Mouse (Mus musculus): ENCODE data around the gene Gm9195. TPM values are rescaled to one million over a fixed set of nuclear protein-coding genes. Genes with fewer than 3 reads are reported as not detected.

The Gm9195 gene
- polyA plus RNA-seq, 1 experiment from 2014 or later, result not detected

DNA sequence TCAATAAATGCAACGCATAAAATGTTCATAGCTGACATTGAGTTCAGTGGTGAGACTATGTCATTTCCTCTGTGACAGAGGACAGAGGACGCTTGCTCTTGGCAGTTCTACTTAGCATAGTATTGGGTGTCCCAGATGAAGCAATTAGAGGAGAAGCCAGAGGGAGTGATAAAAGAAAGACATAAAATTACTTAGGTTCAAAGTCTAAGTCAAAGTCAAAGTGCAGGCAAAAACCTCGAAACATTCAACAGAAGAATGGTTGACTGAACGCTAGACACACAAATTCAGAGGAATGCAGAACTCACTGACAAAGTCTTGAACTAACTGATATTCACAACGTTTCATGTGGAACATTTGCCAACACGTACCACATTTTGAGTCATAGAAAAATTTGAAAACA, 27.1 kb upstream of the Gm9195 start:
- ATAC-seq, result no peak
- Histone ChIP-seq H3K4me2 (replicated peaks; ENCODE audit: low read depth) (no peak overlapping the region), H3K9me3 (ENCODE audit: control insufficient read depth) (no peaks in the 10 kb centered on the region), H3K4me1 (replicated peaks; ENCODE audit: control insufficient read depth, insufficient read depth, low read length) (no peaks in the 10 kb centered on the region), H3K27ac (ENCODE audit: low read depth, low read length) (no peak overlapping the region), H3K9ac (ENCODE audit: low read depth, low read length) (no peak overlapping the region), H3K4me3 (ENCODE audit: low read depth, low read length) (no peak overlapping the region), H3K27me3 (replicated peaks; ENCODE audit: control insufficient read depth, insufficient read depth, low read length) (no peaks in the 10 kb centered on the region), H3K36me3 (ENCODE audit: control insufficient read depth, insufficient read depth) (no peaks in the 10 kb centered on the region)
- 54% methylated on average over 6 of the region's 6 CpGs for WGBS
- no peak for TF ChIP-seq CTCF (IDR thresholded peaks at IDR 0.05; ENCODE audit: low read depth)

DNA sequence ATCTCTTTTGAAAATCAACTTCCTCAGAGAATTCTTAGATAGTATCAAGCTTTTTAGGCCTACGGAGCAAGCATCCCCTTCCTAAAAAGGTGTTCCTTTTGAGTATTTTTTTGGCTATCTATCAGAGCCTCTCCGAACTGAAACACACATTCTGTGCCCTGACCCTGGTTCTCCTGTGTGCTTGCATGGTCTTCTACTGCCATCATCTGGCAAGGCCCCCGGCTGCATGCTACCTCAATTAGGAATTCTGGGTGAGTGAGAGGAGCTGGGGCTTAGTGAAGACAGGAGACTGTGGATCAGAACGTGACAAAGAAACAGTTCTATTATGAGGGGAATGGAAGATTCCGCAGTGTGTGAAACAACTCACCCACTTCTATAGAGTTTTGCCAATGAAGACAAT, 24.7 kb upstream of the Gm9195 start:
- Histone ChIP-seq H3K4me2 (replicated peaks; ENCODE audit: low read depth) (no peak overlapping the region), H3K9me3 (ENCODE audit: control insufficient read depth) (no peaks in the 10 kb centered on the region), H3K4me3 (ENCODE audit: low read depth, low read length) (no peak overlapping the region), H3K36me3 (ENCODE audit: control insufficient read depth, insufficient read depth) (no peaks in the 10 kb centered on the region), H3K9ac (ENCODE audit: low read depth, low read length) (no peak overlapping the region), H3K27ac (ENCODE audit: low read depth, low read length) (no peak overlapping the region), H3K4me1 (replicated peaks; ENCODE audit: control insufficient read depth, insufficient read depth, low read length) (no peaks in the 10 kb centered on the region), H3K27me3 (replicated peaks; ENCODE audit: control insufficient read depth, insufficient read depth, low read length) (no peaks in the 10 kb centered on the region)
- peak; percentile 86 for TF ChIP-seq CTCF (IDR thresholded peaks at IDR 0.05; ENCODE audit: low read depth)
- 17% methylated on average over 5 of the region's 5 CpGs for WGBS
- ATAC-seq, result no peak

DNA sequence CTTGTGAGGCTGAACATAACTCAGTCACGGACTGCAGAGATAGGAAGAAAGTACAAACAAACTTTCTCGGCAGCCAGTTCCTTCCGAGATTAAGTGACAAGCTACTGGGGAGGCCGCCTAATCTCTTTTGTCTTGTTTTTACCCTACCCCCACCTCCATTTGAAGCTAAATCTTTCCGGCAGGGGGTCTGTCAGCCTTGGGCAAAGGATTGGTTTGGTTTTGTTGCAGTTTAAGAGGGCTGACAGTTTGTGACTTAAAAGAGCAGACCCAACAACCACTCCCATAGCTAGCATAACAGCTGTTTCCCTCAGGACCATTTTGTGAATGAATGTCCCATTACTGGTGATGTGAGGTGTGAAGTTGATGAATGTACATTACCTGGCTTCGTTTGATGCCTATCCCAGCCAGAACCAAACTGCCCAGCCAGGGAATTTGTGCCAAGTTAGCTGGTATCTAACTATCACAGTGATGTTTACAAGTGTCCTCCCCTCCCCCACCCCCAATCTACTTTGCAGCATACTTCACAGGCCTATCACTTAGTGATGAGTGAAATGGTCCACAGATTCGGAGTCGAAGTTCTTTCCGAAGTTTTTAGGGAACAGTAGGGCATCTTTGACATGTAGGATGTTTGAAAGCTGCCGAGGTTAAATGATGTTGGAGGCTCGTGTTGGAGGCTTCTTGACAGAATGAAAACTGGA, 15.2 kb upstream of the Gm9195 start:
- WGBS, result 24% methylated on average over 11 of the region's 11 CpGs
- Histone ChIP-seq H3K27me3 (replicated peaks; ENCODE audit: control insufficient read depth, insufficient read depth, low read length) (no peaks in the 10 kb centered on the region), H3K27ac (ENCODE audit: low read depth, low read length) (no peak overlapping the region), H3K9me3 (ENCODE audit: control insufficient read depth) (no peaks in the 10 kb centered on the region), H3K36me3 (ENCODE audit: control insufficient read depth, insufficient read depth) (no peaks in the 10 kb centered on the region), H3K9ac (ENCODE audit: low read depth, low read length) (no peak overlapping the region), H3K4me2 (replicated peaks; ENCODE audit: low read depth) (peak overlapping the region; percentile 56), H3K4me3 (ENCODE audit: low read depth, low read length) (peak overlapping the region; percentile 23), H3K4me1 (replicated peaks; ENCODE audit: control insufficient read depth, insufficient read depth, low read length) (no peaks in the 10 kb centered on the region)
- no peak for TF ChIP-seq CTCF (IDR thresholded peaks at IDR 0.05; ENCODE audit: low read depth)
- no peak for ATAC-seq

DNA sequence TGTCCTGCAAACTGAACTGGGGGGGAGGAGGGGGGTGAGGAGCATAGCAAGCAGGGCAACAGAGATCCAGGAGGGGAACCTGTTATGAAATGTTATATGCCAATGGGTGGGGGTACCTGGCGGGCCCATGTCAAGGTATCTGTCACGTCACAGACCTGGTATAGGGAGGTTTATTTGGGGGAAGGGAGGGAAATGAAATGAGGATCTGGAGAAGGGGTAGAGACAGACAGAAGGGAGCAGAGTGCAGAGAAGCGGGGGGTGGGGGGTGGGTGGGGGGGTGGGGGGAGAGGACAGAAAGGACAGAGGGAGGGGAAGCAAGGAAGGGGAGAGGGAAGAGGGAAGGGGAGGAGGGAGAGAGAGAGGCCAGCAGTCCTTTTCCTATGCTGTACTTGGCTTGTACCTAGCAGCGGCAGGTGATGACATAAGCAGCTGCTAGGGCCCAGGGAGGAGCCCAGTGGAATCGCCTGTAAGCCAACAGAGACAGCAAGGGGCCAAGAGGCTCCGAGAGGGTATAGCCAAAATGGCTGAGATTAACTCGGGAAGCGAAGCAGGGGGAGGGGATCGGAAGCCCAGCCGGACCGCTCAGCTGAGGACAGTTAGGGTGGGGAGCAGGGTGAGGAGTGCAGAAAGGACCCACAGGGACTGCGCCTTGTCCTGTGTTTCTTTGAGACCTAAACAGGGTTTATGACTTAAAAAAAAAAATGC, 14.5 kb upstream of the Gm9195 start:
- Histone ChIP-seq H3K9me3 (ENCODE audit: control insufficient read depth) (no peaks in the 10 kb centered on the region), H3K4me3 (ENCODE audit: low read depth, low read length) (peak overlapping the region; percentile 23), H3K4me2 (replicated peaks; ENCODE audit: low read depth) (peak overlapping the region; percentile 56), H3K27me3 (replicated peaks; ENCODE audit: control insufficient read depth, insufficient read depth, low read length) (no peaks in the 10 kb centered on the region), H3K9ac (ENCODE audit: low read depth, low read length) (no peak overlapping the region), H3K4me1 (replicated peaks; ENCODE audit: control insufficient read depth, insufficient read depth, low read length) (no peaks in the 10 kb centered on the region), H3K36me3 (ENCODE audit: control insufficient read depth, insufficient read depth) (no peaks in the 10 kb centered on the region), H3K27ac (ENCODE audit: low read depth, low read length) (no peak overlapping the region)
- TF ChIP-seq CTCF (IDR thresholded peaks at IDR 0.05; ENCODE audit: low read depth), result no peak
- WGBS, result 9% methylated on average over 12 of the region's 12 CpGs
- peak; percentile 28; the same call in 1 of the 2 replicates for ATAC-seq

DNA sequence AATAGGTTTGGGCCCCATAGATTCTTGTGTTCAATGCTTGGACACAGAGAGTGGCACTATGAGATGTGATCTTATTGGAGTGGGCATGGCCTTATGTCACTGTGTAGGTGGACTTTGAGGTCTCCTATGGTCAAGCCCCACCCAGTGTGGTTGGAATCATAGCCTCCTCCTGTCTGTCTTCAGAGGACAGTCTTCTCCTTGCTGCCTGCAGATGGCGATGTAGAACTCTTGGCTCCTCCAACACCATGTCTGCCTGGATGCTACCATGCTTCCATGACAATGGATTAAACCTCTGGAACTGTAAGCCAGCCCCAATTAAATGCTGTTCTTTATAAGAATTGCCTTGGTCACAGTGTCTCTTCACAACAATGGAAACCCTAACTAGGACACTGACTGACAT, 13.3 kb upstream of the Gm9195 start:
- H3K4me3 ChIP-seq (ENCODE audit: low read depth, low read length), result no peak overlapping the region
- WGBS, result 96% methylated on average over 1 of the region's 1 CpGs
- no peaks in the 10 kb centered on the region for H3K9me3 ChIP-seq (ENCODE audit: control insufficient read depth)
- no peaks in the 10 kb centered on the region for H3K4me1 ChIP-seq (replicated peaks; ENCODE audit: control insufficient read depth, insufficient read depth, low read length)
- no peak for ATAC-seq
- peak; percentile 57 for TF ChIP-seq CTCF (IDR thresholded peaks at IDR 0.05; ENCODE audit: low read depth)
- no peaks in the 10 kb centered on the region for H3K36me3 ChIP-seq (ENCODE audit: control insufficient read depth, insufficient read depth)
- no peak overlapping the region for H3K9ac ChIP-seq (ENCODE audit: low read depth, low read length)
- H3K27me3 ChIP-seq (replicated peaks; ENCODE audit: control insufficient read depth, insufficient read depth, low read length), result no peaks in the 10 kb centered on the region
- no peak overlapping the region for H3K4me2 ChIP-seq (replicated peaks; ENCODE audit: low read depth)
- no peak overlapping the region for H3K27ac ChIP-seq (ENCODE audit: low read depth, low read length)

DNA sequence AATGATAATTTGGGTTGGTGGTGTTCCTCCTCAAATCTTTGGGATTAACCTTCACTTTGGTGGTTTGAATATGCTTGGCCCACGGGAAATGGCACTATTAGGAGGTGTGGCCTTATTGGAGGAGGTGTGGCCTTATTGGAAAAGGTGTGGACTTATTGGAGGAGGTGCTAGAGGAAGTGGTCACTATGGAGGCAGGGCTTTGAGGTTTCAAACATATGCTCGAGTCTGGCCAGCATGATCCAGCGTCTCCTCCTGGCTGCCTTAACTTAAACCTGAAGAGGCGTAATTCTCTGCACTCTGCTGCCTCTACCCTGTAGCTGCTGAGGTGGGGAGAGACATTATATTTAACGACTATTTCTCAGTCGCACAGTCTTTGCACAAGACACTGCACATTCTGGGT, 11.6 kb upstream of the Gm9195 start:
- TF ChIP-seq CTCF (IDR thresholded peaks at IDR 0.05; ENCODE audit: low read depth), result no peak
- WGBS, result 60% methylated on average over 6 of the region's 6 CpGs

More for the DNA sequence above, 11.6 kb upstream of the Gm9195 start:
- no peak for ATAC-seq
- Histone ChIP-seq H3K27me3 (replicated peaks; ENCODE audit: control insufficient read depth, insufficient read depth, low read length) (no peaks in the 10 kb centered on the region), H3K9me3 (ENCODE audit: control insufficient read depth) (no peaks in the 10 kb centered on the region), H3K9ac (ENCODE audit: low read depth, low read length) (no peak overlapping the region), H3K4me3 (ENCODE audit: low read depth, low read length) (no peak overlapping the region), H3K4me2 (replicated peaks; ENCODE audit: low read depth) (no peak overlapping the region), H3K36me3 (ENCODE audit: control insufficient read depth, insufficient read depth) (no peaks in the 10 kb centered on the region), H3K27ac (ENCODE audit: low read depth, low read length) (no peak overlapping the region), H3K4me1 (replicated peaks; ENCODE audit: control insufficient read depth, insufficient read depth, low read length) (no peaks in the 10 kb centered on the region)
